Mouse (Mus musculus): Measurements from ENCODE around the gene Plekhn1.

- TF ChIP-seq POLR2A (IDR thresholded peaks at IDR 0.05; ENCODE audit: extremely low read depth, insufficient read depth, low read length): no peak
- TF ChIP-seq CTCF (IDR thresholded peaks at IDR 0.05; ENCODE audit: low read depth, low read length): no peak
Measured at GRCm38 (mm10) chr4:156252619-156253018, 18.0 kb upstream of the Plekhn1 start.

Data from liver, adult 2 months (tissue).